Mouse (Mus musculus): Measurements from ENCODE around the gene Trim25.

GRCm38 (mm10) chr11:89066126-89066525, 67.0 kb downstream of the Trim25 start:
- TF ChIP-seq GATA1 (IDR thresholded peaks at IDR 0.05; ENCODE audit: borderline replicate concordance, low read length) (no peak), FLI1 (IDR thresholded peaks at IDR 0.05; ENCODE audit: low read length) (no peak)

All from megakaryocyte, embryonic 14.5 days (primary cell).